Mouse (Mus musculus): ENCODE measurements around the gene Abhd5. TPM values are rescaled to one million over a fixed set of nuclear protein-coding genes. Genes with fewer than 3 reads are reported as not detected.

The Abhd5 gene
- total and polyA plus RNA-seq, 3 experiments: 6.0 to 12.2 (median 8.8) TPM

DNA sequence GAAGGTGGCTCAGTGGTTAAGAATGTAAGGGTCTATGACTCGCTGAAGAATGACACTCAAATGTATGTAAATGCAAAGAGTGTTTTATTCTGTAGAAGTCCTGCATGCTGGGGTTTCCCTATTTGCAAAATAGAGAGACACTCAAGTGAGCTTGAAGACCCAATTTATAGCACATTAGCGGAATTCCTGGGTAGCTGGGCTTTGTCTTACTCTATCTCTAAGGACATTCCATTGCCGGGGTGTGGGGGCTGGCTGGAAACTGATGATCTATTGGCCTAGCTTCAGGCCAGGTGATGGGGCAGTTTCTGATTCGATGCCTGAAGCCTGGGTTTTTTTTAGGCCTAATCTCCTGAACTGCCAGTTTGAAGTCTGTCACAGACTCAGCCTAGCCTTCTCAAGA, 36.5 kb upstream of the Abhd5 start:
- in situ Hi-C loops (cut with MboI; ENCODE audit: low pct_ligation_motif_present, low pct_unique_long_range_greater_than_20kb, low sequenced_read_pairs): loop anchor here (10.0 kb wide), 1 partner anchor 60 kb away; no protein-coding TSS in a partner anchor

DNA sequence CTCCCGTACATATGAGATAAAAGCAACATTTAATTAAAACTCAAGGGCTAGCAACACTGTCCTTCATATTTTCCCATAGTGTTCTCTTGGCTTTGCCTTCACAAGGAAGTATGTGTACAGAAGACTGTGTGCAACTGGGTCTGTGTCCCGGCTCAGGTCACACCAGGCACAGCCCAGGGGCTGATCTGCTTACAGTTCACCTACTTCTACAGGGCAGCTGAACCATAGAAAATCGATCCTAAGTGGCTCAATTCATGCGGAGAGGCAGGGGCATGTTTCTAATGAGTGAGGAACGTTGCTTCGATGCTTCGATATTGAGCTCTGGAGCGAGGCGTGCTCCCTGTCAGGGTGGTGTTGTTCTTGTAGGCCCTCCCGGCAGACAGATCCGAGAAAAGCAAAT, 35.9 kb upstream of the Abhd5 start:
- dilution Hi-C loops (cut with MboI; ENCODE audit: extremely low pct_ligation_motif_present, extremely low pct_unique_long_range_greater_than_20kb, low sequenced_read_pairs) (no loop called here), in situ Hi-C loops (cut with MboI; ENCODE audit: low pct_ligation_motif_present, low pct_unique_long_range_greater_than_20kb, low sequenced_read_pairs) (loop anchor here (10.0 kb wide), 1 partner anchor 61 kb away; no protein-coding TSS in a partner anchor)
- Histone ChIP-seq H3K79me2 (replicated peaks; ENCODE audit: control insufficient read depth, extremely low read depth, insufficient read depth, poor library complexity, severe bottlenecking) (no peaks in the 10 kb centered on the region), H3K4me1 (ENCODE audit: control insufficient read depth in 1 of 2, insufficient read depth in 2 of 2) (peaks cover 0 to 8% of the 10 kb centered on the region in 2 experiments; a peak in 2 of 4 replicates), H3K27ac (ENCODE audit: insufficient read depth, low read depth) (no peak overlapping the region), H3K9me3 (replicated peaks; ENCODE audit: low read length) (peaks cover 4% of the 10 kb centered on the region), H3K9ac (ENCODE audit: insufficient read depth, low read depth) (no peak overlapping the region), H3K4me3 (replicated peaks in 1 of 3; ENCODE audit: low read depth in 2 of 3, low read length in 2 of 3, poor library complexity in 1 of 3) (no peak overlapping the region), H3K4me2 (ENCODE audit: insufficient read depth, low read depth, poor library complexity, severe bottlenecking) (no peak overlapping the region), H3K36me3 (replicated peaks in 1 of 2; ENCODE audit: control insufficient read depth in 1 of 2, insufficient read depth in 1 of 2, low read length in 1 of 2) (no peaks in the 10 kb centered on the region), H3K27me3 (replicated peaks) (no peaks in the 10 kb centered on the region)
- no peak for TF ChIP-seq RAD21 (IDR thresholded peaks at IDR 0.05; ENCODE audit: low read depth, low read length)
- no peak for TF ChIP-seq PAX5 (IDR thresholded peaks at IDR 0.05; ENCODE audit: low read length)
- TF ChIP-seq JUND (conservative IDR thresholded peaks at IDR 0.05; ENCODE audit: low read depth, low read length): no peak
- TF ChIP-seq NRF1 (IDR thresholded peaks at IDR 0.05; ENCODE audit: low read depth, low read length): no peak
- TF ChIP-seq MAFK (IDR thresholded peaks at IDR 0.05; ENCODE audit: insufficient replicate concordance, low read length): no peak
- no peak for TF ChIP-seq TCF12 (IDR thresholded peaks at IDR 0.05; ENCODE audit: low read depth, low read length)
- TF ChIP-seq MYC (IDR thresholded peaks at IDR 0.05; ENCODE audit: low read depth, low read length): no peak
- TF ChIP-seq USF2 (conservative IDR thresholded peaks at IDR 0.05; ENCODE audit: low read depth, low read length): no peak
- TF ChIP-seq BHLHE40 (IDR thresholded peaks at IDR 0.05; ENCODE audit: low read depth, low read length): no peak
- TF ChIP-seq UBTF (IDR thresholded peaks at IDR 0.05; ENCODE audit: low read depth, low read length): no peak
- no peak for DNase-seq (ENCODE audit: extremely low read depth)

More for the DNA sequence above, 36.5 kb upstream of the Abhd5 start:
- Histone ChIP-seq H3K9ac (ENCODE audit: insufficient read depth, low read depth) (no peak overlapping the region), H3K36me3 (replicated peaks in 1 of 2; ENCODE audit: control insufficient read depth in 1 of 2, insufficient read depth in 1 of 2, low read length in 1 of 2) (no peaks in the 10 kb centered on the region), H3K4me3 (replicated peaks in 1 of 3; ENCODE audit: low read depth in 2 of 3, low read length in 2 of 3, poor library complexity in 1 of 3) (no peak overlapping the region), H3K4me2 (ENCODE audit: insufficient read depth, low read depth, poor library complexity, severe bottlenecking) (no peak overlapping the region), H3K27ac (ENCODE audit: insufficient read depth, low read depth) (no peak overlapping the region), H3K79me2 (replicated peaks; ENCODE audit: control insufficient read depth, extremely low read depth, insufficient read depth, poor library complexity, severe bottlenecking) (no peaks in the 10 kb centered on the region), H3K4me1 (ENCODE audit: control insufficient read depth in 1 of 2, insufficient read depth in 2 of 2) (peaks cover 0 to 11% of the 10 kb centered on the region in 2 experiments; a peak in 2 of 4 replicates), H3K27me3 (replicated peaks) (no peaks in the 10 kb centered on the region), H3K9me3 (replicated peaks; ENCODE audit: low read length) (peaks cover under 1% of the 10 kb centered on the region)
- dilution Hi-C loops (cut with MboI; ENCODE audit: extremely low pct_ligation_motif_present, extremely low pct_unique_long_range_greater_than_20kb, low sequenced_read_pairs): no loop called here
- DNase-seq (ENCODE audit: extremely low read depth): no peak
- no peak for TF ChIP-seq TBP (conservative IDR thresholded peaks at IDR 0.05; ENCODE audit: low read depth, low read length)

GRCm38 (mm10) chr9:122316562-122316961, 34.8 kb upstream of the Abhd5 start:
- Histone ChIP-seq H3K4me3 (replicated peaks in 1 of 3; ENCODE audit: low read depth in 2 of 3, low read length in 2 of 3, poor library complexity in 1 of 3) (no peak overlapping the region), H3K9ac (ENCODE audit: insufficient read depth, low read depth) (no peak overlapping the region), H3K27ac (ENCODE audit: insufficient read depth, low read depth) (no peak overlapping the region), H3K9me3 (replicated peaks; ENCODE audit: low read length) (peaks cover 4% of the 10 kb centered on the region), H3K27me3 (replicated peaks) (no peaks in the 10 kb centered on the region), H3K4me2 (ENCODE audit: insufficient read depth, low read depth, poor library complexity, severe bottlenecking) (no peak overlapping the region), H3K4me1 (ENCODE audit: control insufficient read depth in 1 of 2, insufficient read depth in 2 of 2) (peaks cover 0 to 2% of the 10 kb centered on the region in 2 experiments; a peak in 2 of 4 replicates), H3K79me2 (replicated peaks; ENCODE audit: control insufficient read depth, extremely low read depth, insufficient read depth, poor library complexity, severe bottlenecking) (no peaks in the 10 kb centered on the region), H3K36me3 (replicated peaks in 1 of 2; ENCODE audit: control insufficient read depth in 1 of 2, insufficient read depth in 1 of 2, low read length in 1 of 2) (no peaks in the 10 kb centered on the region)
- in situ Hi-C loops (cut with MboI; ENCODE audit: low pct_ligation_motif_present, low pct_unique_long_range_greater_than_20kb, low sequenced_read_pairs): loop anchor here (10.0 kb wide), 1 partner anchor 62 kb away; no protein-coding TSS in a partner anchor
- DNase-seq (ENCODE audit: extremely low read depth): no peak
- TF ChIP-seq HCFC1 (IDR thresholded peaks at IDR 0.05; ENCODE audit: low read depth, low read length): no peak
- dilution Hi-C loops (cut with MboI; ENCODE audit: extremely low pct_ligation_motif_present, extremely low pct_unique_long_range_greater_than_20kb, low sequenced_read_pairs): no loop called here
